Mouse (Mus musculus): ENCODE measurements around the gene Slc6a6. TPM values are rescaled to one million over a fixed set of nuclear protein-coding genes. Genes with fewer than 3 reads are reported as not detected.

Slc6a6 gene
- total RNA-seq (2021), result 100 to 1,000 TPM; 117 to 145 TPM
- long read RNA-seq, experiment 1, full-length matches to known transcripts, result 41 of 76 reads
- long read RNA-seq, experiment 1, partial matches to known transcripts, result 28 of 76 reads
- long read RNA-seq, experiment 1, other reads (novel, unspliced or antisense), result 7 of 76 reads
- long read RNA-seq, experiment 2, full-length matches to known transcripts, result 54 of 102 reads
- long read RNA-seq, experiment 2, partial matches to known transcripts, result 5 of 102 reads
- long read RNA-seq, experiment 2, other reads (novel, unspliced or antisense), result 43 of 102 reads

GRCm38 (mm10) chr6:91683602-91684473 is at the start of gene Slc6a6:
Gene Slc6a6 (plus strand): TSS chr6:91684053.
- intact Hi-C loops (cut with DNase I), result loop anchor here (2.0 to 5.0 kb wide), 2 partner anchors 107 to 157 kb away; no protein-coding TSS in a partner anchor
- DNase-seq, result peak; percentile 88 to 90

DNA sequence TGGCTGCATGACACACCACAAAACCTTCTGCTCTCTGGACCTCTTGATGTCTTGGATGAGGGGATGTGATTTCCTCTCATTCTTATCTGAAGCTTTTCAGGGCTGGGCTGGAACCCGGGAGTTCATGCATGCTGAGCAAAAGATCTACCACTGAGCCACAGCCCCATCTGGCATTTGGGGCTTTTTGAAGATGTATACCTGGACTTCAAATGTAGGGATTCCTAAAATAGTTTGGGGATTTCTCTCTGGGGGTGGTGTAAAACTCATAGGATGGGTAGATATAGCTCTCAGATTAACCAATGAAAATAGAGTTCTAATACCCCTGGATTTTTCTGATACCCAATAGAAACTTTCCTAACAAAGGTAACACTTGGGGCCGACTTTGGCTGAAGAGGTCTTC is 49.4 kb upstream of the Slc6a6 start:
- intact Hi-C loops (cut with DNase I), result no loop called here
- no peak for DNase-seq

- DNase-seq, result peak in 1 of 2 experiments; percentile 14
Observed at GRCm38 (mm10) chr6:91634876-91635275, 49.0 kb upstream of the Slc6a6 start.

DNA sequence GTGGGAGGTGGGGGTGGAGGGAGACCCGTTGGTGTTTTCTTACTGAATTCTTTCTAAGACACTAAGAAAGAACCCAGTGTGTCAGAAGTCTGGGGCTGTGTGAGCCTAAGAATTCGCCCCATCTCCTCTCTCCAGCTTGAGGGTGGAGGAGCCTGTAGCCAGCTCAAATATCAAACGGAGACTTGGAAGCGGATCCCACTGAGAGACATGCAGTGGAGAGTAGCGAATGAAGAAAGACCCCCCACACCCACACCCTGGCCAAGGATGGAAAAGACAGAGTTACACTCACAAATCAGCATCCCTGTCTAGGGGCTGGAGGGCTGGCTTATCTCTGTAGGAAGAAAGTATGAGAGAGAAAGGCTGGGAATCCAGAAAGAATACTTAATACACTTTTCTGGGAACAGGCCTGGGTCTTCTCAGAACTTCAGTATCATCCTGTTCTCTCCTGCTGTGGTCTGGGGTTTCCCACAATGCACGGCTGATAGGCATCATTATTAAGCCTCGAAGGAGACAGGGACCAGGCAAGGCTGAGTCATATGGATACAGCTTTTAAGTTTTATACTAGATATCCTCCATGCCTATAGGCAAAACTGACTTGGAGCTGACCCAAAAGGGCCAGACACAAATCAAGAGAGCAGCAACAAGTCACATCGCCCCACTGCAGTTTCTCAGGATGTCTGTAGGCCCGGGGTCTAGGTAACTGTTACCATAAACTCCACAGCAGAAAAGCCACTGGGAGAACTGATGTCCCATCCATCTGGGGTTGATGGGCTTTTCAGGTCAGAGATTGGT is 45.5 kb upstream of the Slc6a6 start:
- intact Hi-C loops (cut with DNase I), result no loop called here
- DNase-seq, result no peak

More at GRCm38 (mm10) chr6:91634876-91635275, 49.0 kb upstream of the Slc6a6 start:
- intact Hi-C loops (cut with DNase I), result no loop called here

GRCm38 (mm10) chr6:91643011-91643410 is 40.8 kb upstream of the Slc6a6 start:
- intact Hi-C loops (cut with DNase I), result no loop called here
- no peak for DNase-seq

DNA sequence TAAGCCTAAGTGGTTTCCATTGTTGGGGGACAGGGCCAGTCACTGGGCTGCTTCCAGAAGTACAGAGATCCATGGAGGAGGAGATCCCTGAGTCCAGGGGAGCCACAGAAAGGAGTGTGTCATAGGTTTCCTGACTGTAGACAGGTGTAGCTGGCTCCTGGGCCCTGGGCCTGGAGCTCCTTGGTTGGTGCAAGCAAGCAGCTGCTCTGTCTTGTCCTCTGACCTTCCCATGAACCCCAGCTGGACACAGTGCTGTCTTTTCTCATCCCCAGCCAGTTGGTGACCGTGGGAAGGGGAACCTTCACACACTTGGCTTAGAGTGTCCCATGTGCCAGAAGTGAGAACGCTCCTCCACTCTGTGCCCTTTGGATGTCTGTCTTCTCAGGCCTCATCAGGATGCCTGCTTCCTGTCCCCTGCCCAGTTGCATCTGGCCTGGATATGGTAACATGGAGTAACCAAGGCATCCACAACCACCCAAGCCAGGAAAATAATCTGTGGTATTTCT is 40.4 kb upstream of the Slc6a6 start:
- intact Hi-C loops (cut with DNase I), result no loop called here
- no peak for DNase-seq

GRCm38 (mm10) chr6:91646019-91646418 is 37.8 kb upstream of the Slc6a6 start:
- intact Hi-C loops (cut with DNase I), result no loop called here
- DNase-seq, result no peak

GRCm38 (mm10) chr6:91646822-91647221 is 37.0 kb upstream of the Slc6a6 start:
- no peak for DNase-seq
- intact Hi-C loops (cut with DNase I), result no loop called here

GRCm38 (mm10) chr6:91647385-91647791 is 36.5 kb upstream of the Slc6a6 start:
- intact Hi-C loops (cut with DNase I), result no loop called here
- DNase-seq, result no peak

DNA sequence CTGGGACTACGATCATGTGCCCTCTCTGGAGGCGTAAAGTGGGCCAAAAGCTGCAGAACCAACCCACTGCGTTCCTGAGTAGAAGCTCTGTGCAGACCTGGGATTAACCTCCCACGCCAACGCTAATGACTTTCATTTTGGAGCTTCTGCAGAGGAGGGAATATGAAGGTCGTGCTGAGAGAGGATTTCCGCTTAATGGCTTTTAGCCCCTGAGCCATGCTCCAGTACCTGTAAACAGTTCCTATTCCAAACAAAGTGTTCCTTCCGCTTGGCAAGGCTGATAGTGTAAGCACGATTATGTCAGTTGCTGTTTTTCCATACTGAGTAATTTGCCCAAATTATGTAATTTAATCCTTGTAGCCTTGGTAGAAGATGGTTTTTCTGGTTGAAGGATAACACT is 33.6 kb upstream of the Slc6a6 start:
- no peak for DNase-seq
- intact Hi-C loops (cut with DNase I), result no loop called here

DNA sequence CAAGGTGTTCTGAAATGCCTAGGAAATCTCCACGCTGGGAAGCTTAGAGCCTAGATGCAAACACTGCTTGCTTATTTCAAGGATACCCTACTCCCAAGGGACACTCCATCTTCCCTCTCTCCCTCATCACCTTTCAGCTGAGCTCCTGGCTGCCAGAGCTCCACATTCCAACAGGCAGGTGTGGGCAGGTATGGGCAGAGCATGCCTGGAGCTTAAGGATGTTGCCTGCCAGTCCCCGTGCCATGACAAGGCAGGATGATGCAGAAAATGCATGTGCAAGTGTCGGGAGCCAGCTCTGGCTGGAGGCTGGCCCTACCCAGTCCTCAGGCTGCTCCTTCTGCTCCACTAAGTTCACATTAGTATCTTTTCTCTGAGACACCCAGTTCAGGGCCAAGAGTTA is 31.6 kb upstream of the Slc6a6 start:
- no peak for DNase-seq
- intact Hi-C loops (cut with DNase I), result no loop called here

DNA sequence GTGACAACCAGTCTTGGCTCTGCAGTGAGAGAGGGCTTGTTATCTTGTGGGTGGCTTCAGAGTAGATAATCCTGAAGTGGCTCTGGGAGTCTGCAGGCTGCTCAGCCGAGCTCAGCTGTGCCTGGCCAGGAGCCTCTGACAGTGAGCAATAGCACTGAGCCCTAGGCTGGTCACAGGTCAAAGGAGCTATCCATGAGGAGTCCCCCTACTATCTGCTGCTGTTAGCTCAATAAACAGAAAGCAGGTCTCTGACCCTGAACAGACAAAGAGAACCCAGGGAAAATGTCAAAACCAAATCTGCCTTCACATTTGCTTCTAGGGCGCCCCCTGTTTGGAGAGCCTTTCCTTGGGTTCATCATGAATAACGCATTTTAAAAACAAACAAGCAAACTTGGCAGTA is 28.6 kb upstream of the Slc6a6 start:
- intact Hi-C loops (cut with DNase I), result loop anchor here (5.0 kb wide), 1 partner anchor 68 kb away; no protein-coding TSS in a partner anchor
- no peak for DNase-seq

- intact Hi-C loops (cut with DNase I), result loop anchor here (5.0 kb wide), 1 partner anchor 69 kb away; no protein-coding TSS in a partner anchor
- DNase-seq, result no peak
Observed at GRCm38 (mm10) chr6:91655874-91656433, 27.9 kb upstream of the Slc6a6 start.

DNA sequence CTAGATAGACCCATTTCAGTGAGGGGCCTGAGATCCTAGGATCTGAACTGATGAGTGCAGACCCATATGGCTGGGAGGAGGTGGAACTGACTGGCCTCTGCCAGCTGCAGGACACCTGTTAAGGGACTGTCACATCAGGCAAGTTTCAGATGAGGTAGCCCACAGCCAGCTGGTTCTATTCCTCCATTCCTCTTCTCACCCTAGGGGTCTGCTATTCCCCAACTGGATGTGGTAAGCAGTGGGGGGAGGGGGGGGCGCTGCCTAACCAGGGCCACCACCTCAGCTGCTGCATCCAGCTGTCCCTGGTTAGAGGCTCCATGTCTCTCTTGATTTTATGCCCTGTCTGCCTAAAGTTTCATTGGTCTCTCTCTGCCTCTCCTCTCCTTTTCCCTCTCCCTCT is 25.6 kb upstream of the Slc6a6 start:
- no peak for DNase-seq
- intact Hi-C loops (cut with DNase I), result loop anchor here (5.0 kb wide), 1 partner anchor 71 kb away; no protein-coding TSS in a partner anchor

- DNase-seq, result peak in 1 of 2 experiments; percentile 16
- intact Hi-C loops (cut with DNase I), result loop anchor here (5.0 kb wide), 1 partner anchor 73 kb away; no protein-coding TSS in a partner anchor
Observed at GRCm38 (mm10) chr6:91659841-91660509, 23.9 kb upstream of the Slc6a6 start.

GRCm38 (mm10) chr6:91662301-91662700 is 21.6 kb upstream of the Slc6a6 start:
- intact Hi-C loops (cut with DNase I), result no loop called here
- DNase-seq, result no peak

DNA sequence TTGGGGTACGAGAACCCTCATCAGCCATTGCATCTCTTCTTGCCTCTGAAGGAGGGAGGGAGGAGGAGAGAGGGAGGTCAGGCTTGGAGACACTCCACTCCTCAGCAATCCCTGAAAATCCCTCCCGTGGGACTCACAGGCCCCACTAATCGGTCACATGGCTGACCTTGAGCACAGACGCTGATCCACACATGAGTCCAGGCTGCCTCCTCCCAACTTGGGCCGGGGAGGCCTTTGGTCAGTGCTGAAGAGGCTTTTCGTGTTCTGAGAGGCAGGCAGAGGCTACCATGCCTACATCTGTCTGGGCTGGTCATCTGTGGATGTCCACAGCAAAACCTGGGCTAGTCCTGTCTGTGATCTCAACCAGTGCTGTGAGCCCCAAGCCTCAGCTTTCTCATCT is 20.2 kb upstream of the Slc6a6 start:
- intact Hi-C loops (cut with DNase I), result no loop called here

GRCm38 (mm10) chr6:91665267-91665666 is 18.6 kb upstream of the Slc6a6 start:
- no peak for DNase-seq
- intact Hi-C loops (cut with DNase I), result no loop called here

More for the DNA sequence above, 20.2 kb upstream of the Slc6a6 start:
- DNase-seq, result no peak

DNA sequence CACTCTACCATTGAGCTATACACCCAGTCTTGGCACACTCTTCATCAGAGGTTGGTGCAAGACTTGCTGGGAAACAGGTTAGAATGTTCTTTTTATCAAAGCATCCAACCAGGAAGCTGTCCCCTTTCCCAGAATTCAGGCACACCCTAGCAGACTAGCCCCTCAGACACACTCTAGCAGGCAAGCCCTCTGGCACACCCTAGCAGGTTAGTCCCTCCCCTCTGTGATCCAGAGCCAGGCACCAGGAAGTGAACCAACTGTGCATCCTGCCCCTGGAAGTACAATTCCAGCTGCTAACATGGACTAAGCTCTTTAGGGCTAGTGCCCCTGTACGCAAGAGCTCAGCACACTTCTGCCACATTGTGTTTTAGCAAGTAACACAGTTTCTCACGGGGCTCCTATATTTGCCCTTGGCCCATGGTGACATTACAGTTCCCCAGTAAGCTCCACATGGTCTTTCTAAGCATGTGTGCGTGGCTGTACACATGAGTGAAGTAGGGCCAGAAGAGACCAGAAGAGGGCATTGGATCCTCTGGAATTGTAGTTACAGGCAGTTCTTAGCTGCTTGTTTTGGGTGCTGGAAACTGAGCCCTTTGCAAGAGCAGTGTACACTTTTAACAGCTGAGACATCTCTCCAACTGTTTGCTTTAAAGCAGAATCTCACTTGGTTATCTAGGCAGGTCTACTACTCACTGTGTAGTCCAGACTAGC is 17.7 kb upstream of the Slc6a6 start:
- no peak for DNase-seq
- intact Hi-C loops (cut with DNase I), result no loop called here
